Mouse (Mus musculus) CH12.LX (cell line): ENCODE results near the gene Cd93. TPM values are rescaled to one million over a fixed set of nuclear protein-coding genes. Genes with fewer than 3 reads are reported as not detected.

Source experiments
- DNase-seq: peaks from one replicate; pipeline ENCODE4 v3.0.0-alpha.2; 2013; ENCODE audit errors: extremely low read depth
- H3K27ac ChIP-seq: 2 replicates; pipeline ENCODE4 v1.5.1; 2012; ENCODE audit warnings: low read depth, mild to moderate bottlenecking, control low read depth, moderate library complexity; ENCODE audit not compliant: insufficient read depth
- H3K27me3 ChIP-seq: replicated peaks from 2 replicates; pipeline ENCODE3; 2012; ENCODE audit warnings: inconsistent platforms
- H3K36me3 ChIP-seq, 2 experiments: replicated peaks in 1 of 2; 2 replicates each; pipeline versions ENCODE3 to v1.6.1; 2012; ENCODE audit warnings: inconsistent platforms in 1 of 2, low read length in 1 of 2, mild to moderate bottlenecking in 1 of 2, mixed read lengths in 1 of 2, moderate library complexity in 1 of 2; ENCODE audit not compliant: control insufficient read depth in 1 of 2, insufficient read depth in 1 of 2
- H3K4me1 ChIP-seq, 2 experiments: 2 replicates each; pipeline ENCODE4 v1.6.1; 2012; ENCODE audit warnings: inconsistent platforms in 1 of 2, moderate library complexity in 1 of 2; ENCODE audit not compliant: insufficient read depth in 2 of 2, control insufficient read depth in 1 of 2
- H3K4me2 ChIP-seq: 2 replicates; pipeline ENCODE4 v1.6.1; 2012; ENCODE audit warnings: low read depth, mild to moderate bottlenecking, control low read depth; ENCODE audit not compliant: poor library complexity, insufficient read depth, severe bottlenecking
- H3K4me3 ChIP-seq, 3 experiments: fragments of 150-350 bp in 1 of 3; sonication (generic) in 1 of 3; replicated peaks in 1 of 3; 2 replicates each; pipeline versions ENCODE3 to v1.5.1; 2011 to 2012; ENCODE audit warnings: low read depth in 2 of 3, low read length in 2 of 3, mild to moderate bottlenecking in 2 of 3, moderate library complexity in 2 of 3, control low read depth in 1 of 3, improper control_type of control experiment in 1 of 3, inconsistent platforms in 1 of 3, mixed read lengths in 1 of 3; ENCODE audit not compliant: poor library complexity in 1 of 3
- H3K79me2 ChIP-seq: replicated peaks from 2 replicates; pipeline ENCODE4 v1.6.1; 2012; ENCODE audit warnings: mild to moderate bottlenecking, moderate library complexity; ENCODE audit not compliant: control insufficient read depth, poor library complexity, insufficient read depth, severe bottlenecking; ENCODE audit errors: extremely low read depth
- H3K9ac ChIP-seq: 2 replicates; pipeline ENCODE4 v1.6.1; 2012; ENCODE audit warnings: low read depth, mild to moderate bottlenecking, control low read depth, moderate library complexity; ENCODE audit not compliant: insufficient read depth
- H3K9me3 ChIP-seq: replicated peaks from 2 replicates; pipeline ENCODE3; 2012; ENCODE audit warnings: low read length, inconsistent platforms, mixed read lengths
- BHLHE40 ChIP-seq: IDR thresholded peaks from 2 replicates; pipeline ENCODE4 v1.6.1; 2011; ENCODE audit warnings: mild to moderate bottlenecking, low read depth, low read length, improper control_type of control experiment
- CHD2 ChIP-seq: IDR thresholded peaks from 2 replicates; pipeline ENCODE4 v1.6.1; 2011; ENCODE audit warnings: low read length, improper control_type of control experiment
- ELF1 ChIP-seq: IDR thresholded peaks from 2 replicates; pipeline ENCODE4 v1.6.1; 2014; ENCODE audit warnings: low read depth, mild to moderate bottlenecking, inconsistent platforms, low read length, improper control_type of control experiment
- MAZ ChIP-seq: IDR thresholded peaks from 2 replicates; pipeline ENCODE4 v1.6.1; 2012; ENCODE audit warnings: low read depth, mild to moderate bottlenecking, inconsistent platforms, low read length, improper control_type of control experiment, moderate library complexity
- MXI1 ChIP-seq: IDR thresholded peaks from 2 replicates; pipeline ENCODE4 v1.6.1; 2011; ENCODE audit warnings: mild to moderate bottlenecking, low read depth, low read length, improper control_type of control experiment
- NELFE ChIP-seq: IDR thresholded peaks from 2 replicates; pipeline ENCODE4 v1.6.1; 2011; ENCODE audit warnings: low read depth, low read length, improper control_type of control experiment
- PAX5 ChIP-seq: IDR thresholded peaks from 2 replicates; pipeline ENCODE4 v1.6.1; 2012; ENCODE audit warnings: low read length, inconsistent platforms, mixed read lengths
- POLR2A ChIP-seq: IDR thresholded peaks from 2 replicates; pipeline ENCODE4 v1.6.1; 2011; ENCODE audit warnings: low read depth, mild to moderate bottlenecking, improper control_type of control experiment, low read length
- POLR2AphosphoS2 ChIP-seq: IDR thresholded peaks from 2 replicates; pipeline ENCODE4 v1.6.1; 2011; ENCODE audit warnings: low read depth, low read length, improper control_type of control experiment
- RCOR1 ChIP-seq: conservative IDR thresholded peaks from 2 replicates; pipeline ENCODE4 v1.6.1; 2012; ENCODE audit warnings: low read depth, mild to moderate bottlenecking, inconsistent platforms, low read length, improper control_type of control experiment
- UBTF ChIP-seq: IDR thresholded peaks from 2 replicates; pipeline ENCODE4 v1.6.1; 2012; ENCODE audit warnings: low read depth, mild to moderate bottlenecking, inconsistent platforms, low read length, improper control_type of control experiment, moderate library complexity
- USF1 ChIP-seq: IDR thresholded peaks from 2 replicates; pipeline ENCODE4 v1.6.1; 2014; ENCODE audit warnings: low read depth, mild to moderate bottlenecking, inconsistent platforms, low read length, improper control_type of control experiment
- ZC3H11A ChIP-seq: IDR thresholded peaks from 2 replicates; pipeline ENCODE4 v1.6.1; 2012; ENCODE audit warnings: low read depth, mild to moderate bottlenecking, inconsistent platforms, low read length, improper control_type of control experiment
- ZKSCAN1 ChIP-seq: IDR thresholded peaks from 2 replicates; pipeline ENCODE4 v1.6.1; 2012; ENCODE audit warnings: low read depth, inconsistent platforms, low read length, improper control_type of control experiment, borderline replicate concordance
- dilution Hi-C: fragments of 300-500 bp; cut with MboI; formaldehyde crosslinking; loops from 2 replicates; pipeline ENCODE4 v1.14.3; 2020; ENCODE audit warnings: low sequenced_read_pairs; ENCODE audit not compliant: extremely low pct_unique_long_range_greater_than_20kb, extremely low pct_ligation_motif_present
- in situ Hi-C: fragments of 300-500 bp; cut with MboI; formaldehyde crosslinking; loops from 3 replicates; pipeline ENCODE4 v1.14.3; 2019; ENCODE audit warnings: low sequenced_read_pairs, low pct_ligation_motif_present, low pct_unique_long_range_greater_than_20kb, mixed read lengths
- polyA plus RNA-seq: library from polyadenylated mRNA; unstranded; fragments of >175 nt; gene quantifications from 2 replicates; pipeline ENCODE4 v1.2.1, GENCODE M21; 2012; ENCODE audit warnings: low read depth; ENCODE audit not compliant: insufficient read length
- total RNA-seq, 2 experiments: library from RNA; depleted of rRNA; stranded (reverse); fragments of 300-350 nt in 1 of 2; fragments of >200 nt in 1 of 2; gene quantifications; 2 replicates each; pipeline ENCODE4 v1.2.3; 2012 to 2014

Gene Cd93
- total and polyA plus RNA-seq, 3 experiments: 0.04 to 0.08 (median 0.07) TPM

DNA sequence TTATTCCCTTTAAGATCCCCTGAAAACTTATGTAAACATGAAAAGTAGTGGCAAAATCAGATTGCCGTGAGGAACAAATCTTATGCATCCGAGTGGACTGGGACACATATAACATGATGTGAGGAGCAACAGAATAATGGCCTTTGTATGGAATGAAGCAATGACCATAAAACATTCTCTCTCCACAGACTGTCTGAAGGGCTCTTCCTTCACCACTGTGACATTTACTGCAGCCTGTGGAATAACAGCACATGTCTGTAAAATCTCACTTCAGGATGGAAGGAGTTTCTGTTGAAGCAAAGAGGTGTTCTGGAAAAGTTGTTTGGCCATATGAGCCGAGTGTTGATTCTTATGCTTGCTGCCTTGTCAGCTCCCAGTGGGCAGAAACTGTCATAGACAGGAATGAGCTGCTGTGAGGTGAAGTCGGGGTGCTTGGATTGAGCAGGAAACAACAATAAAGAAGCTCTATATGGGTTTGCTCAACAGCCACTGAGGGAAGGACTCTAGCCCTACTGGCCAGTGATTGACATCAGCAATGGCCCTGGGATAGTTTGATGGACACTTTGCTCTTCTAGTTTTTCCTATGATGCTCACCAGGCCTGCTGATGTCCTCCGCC is 32.6 kb upstream of the Cd93 start:
- Histone ChIP-seq H3K4me1 (no peaks in the 10 kb centered on the region), H3K79me2 (no peaks in the 10 kb centered on the region), H3K4me2 (no peak overlapping the region), H3K9me3 (no peaks in the 10 kb centered on the region), H3K27ac (no peak overlapping the region), H3K27me3 (no peaks in the 10 kb centered on the region), H3K4me3 (no peak overlapping the region)
- in situ Hi-C loops (no loop called here), dilution Hi-C loops (no loop called here)
- DNase-seq: no peak
- TF ChIP-seq POLR2AphosphoS2 (no peak), POLR2A (no peak)
- TF ChIP-seq, all 38 proteins: peak for 0
- Histone ChIP-seq H3K36me3 (no peaks in the 10 kb centered on the region), H3K9ac (no peak overlapping the region)

DNA sequence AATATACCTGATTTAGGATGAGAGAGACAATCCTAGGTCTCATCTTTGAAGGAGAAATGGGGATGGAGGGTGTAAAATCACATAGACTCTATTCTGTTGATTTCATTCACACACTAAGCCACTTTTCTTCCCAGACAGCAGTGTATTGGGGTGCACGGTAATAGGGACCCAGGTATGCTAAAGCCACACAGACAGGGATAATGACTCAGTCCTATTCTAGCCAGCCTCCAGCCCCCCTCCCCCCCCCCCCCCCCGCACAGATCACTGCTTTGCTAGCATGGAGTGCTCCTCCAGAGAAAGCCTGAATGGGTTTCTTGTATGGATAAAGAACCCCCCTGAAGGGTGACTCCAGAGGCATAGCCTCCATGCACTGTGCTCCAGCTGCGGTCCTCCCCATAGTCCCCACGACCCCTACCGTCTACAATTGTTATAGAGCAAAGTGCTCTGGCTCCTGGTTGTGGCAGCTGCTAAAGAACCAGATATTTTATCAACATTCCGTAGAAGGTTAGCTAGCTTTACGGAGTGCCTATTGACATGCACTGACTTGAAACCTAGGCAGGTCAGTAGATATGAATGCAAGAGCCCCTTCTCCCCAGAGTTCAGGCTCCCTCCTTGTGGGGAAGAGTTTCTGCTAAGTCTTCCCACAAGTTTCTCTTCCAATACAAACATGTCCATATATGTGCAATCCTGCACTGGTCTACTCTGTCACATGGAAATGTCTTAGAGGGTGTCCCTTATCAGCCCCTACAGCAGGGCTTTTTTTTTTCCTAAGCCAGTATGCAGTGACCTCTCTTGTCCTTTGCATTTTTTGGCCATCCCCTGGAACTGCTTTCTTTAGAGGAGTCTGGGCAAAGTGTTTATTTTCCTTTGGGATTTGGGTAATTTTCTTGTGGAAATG is 26.2 kb upstream of the Cd93 start:
- Histone ChIP-seq H3K27ac (no peak overlapping the region), H3K36me3 (no peaks in the 10 kb centered on the region), H3K4me1 (no peaks in the 10 kb centered on the region), H3K4me2 (no peak overlapping the region), H3K9me3 (no peaks in the 10 kb centered on the region), H3K9ac (no peak overlapping the region), H3K79me2 (no peaks in the 10 kb centered on the region), H3K4me3 (no peak overlapping the region), H3K27me3 (no peaks in the 10 kb centered on the region)
- dilution Hi-C loops: no loop called here
- in situ Hi-C loops: no loop called here
- DNase-seq: no peak
- TF ChIP-seq BHLHE40 (no peak), CHD2 (no peak), ELF1 (no peak), USF1 (no peak), MXI1 (no peak), ZC3H11A (no peak), RCOR1 (no peak), NELFE (no peak), ZKSCAN1 (no peak), PAX5 (no peak), MAZ (no peak), UBTF (no peak)
